Mouse (Mus musculus): ENCODE results near the gene Usp29.

DNA sequence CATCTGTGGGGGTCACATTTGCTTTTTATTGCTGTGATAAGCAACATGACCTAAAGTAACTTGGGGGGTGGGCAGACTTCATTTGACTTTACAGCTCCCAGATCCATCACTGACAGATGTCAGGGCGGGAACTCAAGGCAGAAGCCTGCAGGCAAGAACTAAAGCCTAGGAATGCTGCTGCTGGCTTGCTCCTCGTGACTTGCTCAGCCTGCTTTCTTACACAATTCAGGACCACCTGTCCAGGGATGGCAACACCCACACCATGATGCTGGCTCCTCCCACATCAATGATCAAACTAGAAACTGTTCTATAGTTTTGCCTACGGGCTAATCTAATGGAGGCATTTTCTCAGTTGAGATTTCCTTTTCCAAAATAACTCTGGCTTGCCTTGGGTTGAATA is 63.4 kb downstream of the Usp29 start:
- TF ChIP-seq CTCF (IDR thresholded peaks at IDR 0.05; ENCODE audit: low read depth) (no peak), EP300 (IDR thresholded peaks at IDR 0.05; ENCODE audit: low read depth) (no peak)

Measured in liver, embryonic 14.5 days (tissue).